Mouse (Mus musculus): ENCODE results near the gene Amdhd2. TPM values are rescaled to one million over a fixed set of nuclear protein-coding genes. Genes with fewer than 3 reads are reported as not detected.
"Not testable (repeated sequence)": the region's sequence is repeated elsewhere in the genome, so short reads cannot be mapped to it uniquely, and the experiment has no call there.

Amdhd2 gene
- polyA plus RNA-seq, 1 experiment from 2014 or later, result 33.3 TPM

- WGBS, result 88% methylated on average over 3 of the region's 3 CpGs
- Histone ChIP-seq H3K36me3 (ENCODE audit: insufficient read depth) (no peaks in the 10 kb centered on the region), H3K9ac (no peak overlapping the region), H3K27ac (ENCODE audit: low read depth) (no peak overlapping the region), H3K4me3 (ENCODE audit: low read depth, low read length) (no peak overlapping the region), H3K27me3 (ENCODE audit: insufficient read depth, low read length) (no peaks in the 10 kb centered on the region), H3K4me1 (ENCODE audit: insufficient read depth) (no peaks in the 10 kb centered on the region), H3K9me3 (ENCODE audit: low read depth, low read length) (no peaks in the 10 kb centered on the region), H3K4me2 (no peak overlapping the region)
- TF ChIP-seq CTCF (IDR thresholded peaks at IDR 0.05; ENCODE audit: low read depth), result peak; percentile 30
- DNase-seq (no peak), ATAC-seq (ENCODE audit: insufficient read depth) (no peak)
Measured at GRCm38 (mm10) chr17:24131570-24131969, 32.0 kb downstream of the Amdhd2 start.

- H3K4me3 ChIP-seq (ENCODE audit: low read depth, low read length); H3K9me3 ChIP-seq (ENCODE audit: low read depth, low read length); H3K27me3 ChIP-seq (ENCODE audit: insufficient read depth, low read length); H3K27ac ChIP-seq (ENCODE audit: low read depth); H3K9ac ChIP-seq; H3K4me2 ChIP-seq; H3K4me1 ChIP-seq (ENCODE audit: insufficient read depth); H3K36me3 ChIP-seq (ENCODE audit: insufficient read depth); ATAC-seq (ENCODE audit: insufficient read depth); DNase-seq: not testable (repeated sequence)
- WGBS, result 88% methylated on average over 4 of the region's 4 CpGs
Measured at GRCm38 (mm10) chr17:24129246-24129645, 34.3 kb downstream of the Amdhd2 start.

GRCm38 (mm10) chr17:24127592-24127991, 36.0 kb downstream of the Amdhd2 start:
- Histone ChIP-seq H3K9me3 (ENCODE audit: low read depth, low read length) (no peaks in the 10 kb centered on the region), H3K4me3 (ENCODE audit: low read depth, low read length) (no peak overlapping the region), H3K4me1 (ENCODE audit: insufficient read depth) (no peaks in the 10 kb centered on the region), H3K27ac (ENCODE audit: low read depth) (no peak overlapping the region), H3K9ac (no peak overlapping the region), H3K4me2 (no peak overlapping the region), H3K36me3 (ENCODE audit: insufficient read depth) (no peaks in the 10 kb centered on the region), H3K27me3 (ENCODE audit: insufficient read depth, low read length) (no peaks in the 10 kb centered on the region)
- TF ChIP-seq CTCF (IDR thresholded peaks at IDR 0.05; ENCODE audit: low read depth), result no peak
- WGBS, result 79% methylated on average over 1 of the region's 1 CpGs
- DNase-seq (no peak), ATAC-seq (ENCODE audit: insufficient read depth) (no peak)

GRCm38 (mm10) chr17:24126801-24127200, 36.8 kb downstream of the Amdhd2 start:
- 70% methylated on average over 3 of the region's 3 CpGs for WGBS
- Histone ChIP-seq H3K27ac (ENCODE audit: low read depth) (no peak overlapping the region), H3K4me3 (ENCODE audit: low read depth, low read length) (no peak overlapping the region), H3K4me1 (ENCODE audit: insufficient read depth) (no peaks in the 10 kb centered on the region), H3K9me3 (ENCODE audit: low read depth, low read length) (no peaks in the 10 kb centered on the region), H3K4me2 (no peak overlapping the region), H3K27me3 (ENCODE audit: insufficient read depth, low read length) (no peaks in the 10 kb centered on the region), H3K36me3 (ENCODE audit: insufficient read depth) (no peaks in the 10 kb centered on the region), H3K9ac (no peak overlapping the region)
- no peak for DNase-seq
- ATAC-seq (ENCODE audit: insufficient read depth), result no peak
- TF ChIP-seq CTCF (IDR thresholded peaks at IDR 0.05; ENCODE audit: low read depth), result no peak

- no peak overlapping the region for H3K9ac ChIP-seq
- H3K27me3 ChIP-seq (ENCODE audit: insufficient read depth, low read length), result no peaks in the 10 kb centered on the region
- H3K27ac ChIP-seq (ENCODE audit: low read depth), result no peak overlapping the region
- H3K4me2 ChIP-seq, result no peak overlapping the region
- ATAC-seq (ENCODE audit: insufficient read depth) (no peak), DNase-seq (no peak)
- 75% methylated on average over 3 of the region's 3 CpGs for WGBS
- TF ChIP-seq CTCF (IDR thresholded peaks at IDR 0.05; ENCODE audit: low read depth), result no peak
- no peaks in the 10 kb centered on the region for H3K4me1 ChIP-seq (ENCODE audit: insufficient read depth)
- no peaks in the 10 kb centered on the region for H3K36me3 ChIP-seq (ENCODE audit: insufficient read depth)
- H3K9me3 ChIP-seq (ENCODE audit: low read depth, low read length), result no peaks in the 10 kb centered on the region
- no peak overlapping the region for H3K4me3 ChIP-seq (ENCODE audit: low read depth, low read length)
Measured at GRCm38 (mm10) chr17:24119446-24119845, 44.1 kb downstream of the Amdhd2 start.

- no peak overlapping the region for H3K9ac ChIP-seq
- 85% methylated on average over 4 of the region's 4 CpGs for WGBS
- H3K4me2 ChIP-seq, result no peak overlapping the region
- no peak overlapping the region for H3K27ac ChIP-seq (ENCODE audit: low read depth)
- no peaks in the 10 kb centered on the region for H3K9me3 ChIP-seq (ENCODE audit: low read depth, low read length)
- no peaks in the 10 kb centered on the region for H3K4me1 ChIP-seq (ENCODE audit: insufficient read depth)
- no peak overlapping the region for H3K4me3 ChIP-seq (ENCODE audit: low read depth, low read length)
- H3K27me3 ChIP-seq (ENCODE audit: insufficient read depth, low read length), result no peaks in the 10 kb centered on the region
- peaks cover 17% of the 10 kb centered on the region; the same call in 1 of the 2 replicates for H3K36me3 ChIP-seq (ENCODE audit: insufficient read depth)
- TF ChIP-seq CTCF (IDR thresholded peaks at IDR 0.05; ENCODE audit: low read depth), result no peak
- DNase-seq, result no peak
- ATAC-seq (ENCODE audit: insufficient read depth), result no peak
Measured at GRCm38 (mm10) chr17:24113031-24113430, 50.5 kb downstream of the Amdhd2 start.

GRCm38 (mm10) chr17:24111256-24111655, 52.3 kb downstream of the Amdhd2 start:
- no peak for TF ChIP-seq CTCF (IDR thresholded peaks at IDR 0.05; ENCODE audit: low read depth)
- ATAC-seq (ENCODE audit: insufficient read depth) (no peak), DNase-seq (peak; percentile 27)
- Histone ChIP-seq H3K27me3 (ENCODE audit: insufficient read depth, low read length) (no peaks in the 10 kb centered on the region), H3K9me3 (ENCODE audit: low read depth, low read length) (no peaks in the 10 kb centered on the region), H3K4me3 (ENCODE audit: low read depth, low read length) (no peak overlapping the region), H3K27ac (ENCODE audit: low read depth) (no peak overlapping the region), H3K4me1 (ENCODE audit: insufficient read depth) (no peaks in the 10 kb centered on the region), H3K4me2 (no peak overlapping the region), H3K9ac (no peak overlapping the region), H3K36me3 (ENCODE audit: insufficient read depth) (peaks cover 22% of the 10 kb centered on the region)
- 55% methylated on average over 1 of the region's 1 CpGs for WGBS

GRCm38 (mm10) chr17:24108896-24109295, 54.7 kb downstream of the Amdhd2 start:
- Histone ChIP-seq H3K27me3 (ENCODE audit: insufficient read depth, low read length) (no peaks in the 10 kb centered on the region), H3K4me2 (no peak overlapping the region), H3K9me3 (ENCODE audit: low read depth, low read length) (no peaks in the 10 kb centered on the region), H3K27ac (ENCODE audit: low read depth) (no peak overlapping the region), H3K4me1 (ENCODE audit: insufficient read depth) (no peaks in the 10 kb centered on the region), H3K9ac (no peak overlapping the region), H3K4me3 (ENCODE audit: low read depth, low read length) (no peak overlapping the region), H3K36me3 (ENCODE audit: insufficient read depth) (peaks cover 39% of the 10 kb centered on the region)
- no peak for DNase-seq
- no peak for TF ChIP-seq CTCF (IDR thresholded peaks at IDR 0.05; ENCODE audit: low read depth)
- ATAC-seq (ENCODE audit: insufficient read depth), result no peak
- whole genome bisulfite sequencing, result 61% methylated on average over 1 of the region's 1 CpGs

Other genes starting within 250 kb of the Amdhd2 start
- gene Dcpp3, start 246.3 kb downstream of the Amdhd2 start, polyA plus RNA-seq (2014; fragmentation: Nextera tagmentation; extraction: Ambion mirVana), result 2.2 TPM in 2 replicates
- gene Sbp, start 222.1 kb downstream of the Amdhd2 start, polyA plus RNA-seq (2014; fragmentation: Nextera tagmentation; extraction: Ambion mirVana), result not detected in 2 replicates
- not detected in 2 replicates for gene Sbpl, start 208.5 kb downstream of the Amdhd2 start, polyA plus RNA-seq (2014; fragmentation: Nextera tagmentation; extraction: Ambion mirVana)
- gene Prss30, start 183.2 kb downstream of the Amdhd2 start, polyA plus RNA-seq (2014; fragmentation: Nextera tagmentation; extraction: Ambion mirVana), result 0.20 TPM in 1 of 2 replicates, not detected in the other
- 2.1 TPM in 2 replicates for gene Prss22, start 165.7 kb downstream of the Amdhd2 start, polyA plus RNA-seq (2014; fragmentation: Nextera tagmentation; extraction: Ambion mirVana)
- 0.20 and 0.24 TPM in 2 replicates for gene Prss27, start 125.6 kb downstream of the Amdhd2 start, polyA plus RNA-seq (2014; fragmentation: Nextera tagmentation; extraction: Ambion mirVana)
- gene Kctd5, start 90.3 kb downstream of the Amdhd2 start, polyA plus RNA-seq (2014; fragmentation: Nextera tagmentation; extraction: Ambion mirVana), result 64.4 and 69.6 TPM in 2 replicates
- gene Pdpk1, start 12.8 kb downstream of the Amdhd2 start, polyA plus RNA-seq (2014; fragmentation: Nextera tagmentation; extraction: Ambion mirVana), result 34.9 and 37.3 TPM in 2 replicates
- gene Atp6v0c, start 5.9 kb upstream of the Amdhd2 start, polyA plus RNA-seq (2014; fragmentation: Nextera tagmentation; extraction: Ambion mirVana), result 450 and 473 TPM in 2 replicates
- gene Tbc1d24, start 41.8 kb upstream of the Amdhd2 start, polyA plus RNA-seq (2014; fragmentation: Nextera tagmentation; extraction: Ambion mirVana), result 6.4 and 7.0 TPM in 2 replicates
- 8.2 and 10.3 TPM in 2 replicates for gene Ntn3, start 45.8 kb upstream of the Amdhd2 start, polyA plus RNA-seq (2014; fragmentation: Nextera tagmentation; extraction: Ambion mirVana)
- gene Tedc2, start 57.1 kb upstream of the Amdhd2 start, polyA plus RNA-seq (2014; fragmentation: Nextera tagmentation; extraction: Ambion mirVana), result 14.5 and 15.2 TPM in 2 replicates
- 79.3 and 81.1 TPM in 2 replicates for gene Ccnf, start 87.7 kb upstream of the Amdhd2 start, polyA plus RNA-seq (2014; fragmentation: Nextera tagmentation; extraction: Ambion mirVana)
- not detected in 2 replicates for gene Abca17, start 187.3 kb upstream of the Amdhd2 start, polyA plus RNA-seq (2014; fragmentation: Nextera tagmentation; extraction: Ambion mirVana)
- gene Abca3, start 188.2 kb upstream of the Amdhd2 start, polyA plus RNA-seq (2014; fragmentation: Nextera tagmentation; extraction: Ambion mirVana), result 16.2 and 17.4 TPM in 2 replicates

Measured in lung, embryonic 14.5 days (tissue).